10 mouse cellular contexts compared by ENCODE assay signal in genomic region chr13:55484520-55485088, GRCm38 (mm10). TPM values are rescaled to one million over a fixed set of nuclear protein-coding genes. Genes with fewer than 3 reads are reported as not detected.
A peak's percentile ranks its signal among the peaks of the same experiment; 100 is the strongest.
DNase-seq lines count a peak whose midpoint lies in the region; ATAC-seq and TF ChIP-seq lines count a peak whose summit lies in the region.
"Had no signal": no experiment of that assay in that cellular context is flagged by ENCODE, and none has a peak within 500 bp of the region (broad histone marks: within the 10 kb centered on the region; RNA-seq: fewer than 3 reads in every experiment).

No protein-coding gene starts in this region.

- H3K36me3 ChIP-seq in hindbrain, embryonic 12.5 days = peaks cover 38% of the 10 kb centered on the region
- H3K36me3 ChIP-seq in midbrain, embryonic 15.5 days (replicated peaks) = peaks cover 25% of the 10 kb centered on the region

- TF ChIP-seq POLR2A in cortical plate, adult 2 months (IDR thresholded peaks at IDR 0.05; ENCODE audit: extremely low read depth, insufficient read depth, low read length) = 0 out of 2 replicates have a peak, but pooled peaks have one; percentile 11

- H3K4me3 ChIP-seq in cortical plate, adult 2 months (ENCODE audit: insufficient read depth, low read length) = peak overlapping the region; percentile 68
- H3K4me3 ChIP-seq in hindbrain, embryonic 12.5 days = peak overlapping the region; percentile 98
- H3K4me3 ChIP-seq in midbrain, embryonic 15.5 days = peak overlapping the region; percentile 77

- peak; percentile 26 for DNase-seq in embryo, embryonic 10 days (ENCODE audit: low spot score)
- DNase-seq in embryo, embryonic 11 days = no peak
- no peak for DNase-seq in cerebellum, adult 9-11 months
- no peak for DNase-seq in adrenal gland, postnatal 36 days
- DNase-seq: heart, postnatal 4 days had no signal

- no peak for ATAC-seq in hindbrain, embryonic 12.5 days (ENCODE audit: low FRiP score)
- no peak for ATAC-seq in midbrain, embryonic 15.5 days (replicated peaks)
- no peak for ATAC-seq in monocyte, adult 5-6 weeks (replicated peaks; ENCODE audit: insufficient number of reproducible peaks, low FRiP score, low TSS enrichment, poor library complexity, severe bottlenecking)
- ATAC-seq: Patski had no signal

- no peaks in the 10 kb centered on the region for H3K27me3 ChIP-seq in hindbrain, embryonic 12.5 days
- H3K27me3 ChIP-seq in midbrain, embryonic 15.5 days (replicated peaks) = no peaks in the 10 kb centered on the region
- H3K27me3 ChIP-seq: Patski had no signal

- 17% methylated on average over 6 of the region's 7 CpGs for WGBS in hindbrain, embryonic 12.5 days
- WGBS in midbrain, embryonic 15.5 days = 14% methylated on average over 7 of the region's 7 CpGs

- H3K9ac ChIP-seq in hindbrain, embryonic 12.5 days = peak overlapping the region; percentile 100
- H3K9ac ChIP-seq in midbrain, embryonic 15.5 days = peak overlapping the region; percentile 100

- H3K4me1 ChIP-seq in cortical plate, adult 2 months (ENCODE audit: control insufficient read depth, insufficient read depth, low read length) = no peaks in the 10 kb centered on the region
- H3K4me1 ChIP-seq in hindbrain, embryonic 12.5 days = peaks cover 49% of the 10 kb centered on the region
- peaks cover 51% of the 10 kb centered on the region for H3K4me1 ChIP-seq in midbrain, embryonic 15.5 days

- TF ChIP-seq CTCF in cortical plate, adult 2 months (IDR thresholded peaks at IDR 0.05; ENCODE audit: extremely low read depth, insufficient read depth, low read length) = no peak

- H3K4me2 ChIP-seq in hindbrain, embryonic 12.5 days (replicated peaks) = peak overlapping the region; percentile 96
- H3K4me2 ChIP-seq in midbrain, embryonic 15.5 days = peak overlapping the region; percentile 94

- no peaks in the 10 kb centered on the region for H3K9me3 ChIP-seq in hindbrain, embryonic 12.5 days (replicated peaks)
- H3K9me3 ChIP-seq in midbrain, embryonic 15.5 days = no peaks in the 10 kb centered on the region

- H3K27ac ChIP-seq in cortical plate, adult 2 months (ENCODE audit: insufficient read depth, low read length) = peak overlapping the region; percentile 83
- peak overlapping the region; percentile 99 for H3K27ac ChIP-seq in hindbrain, embryonic 12.5 days
- peak overlapping the region; percentile 99 for H3K27ac ChIP-seq in midbrain, embryonic 15.5 days

RNA-seq across cellular contexts. Expression of gene Dbn1, which starts 3.3 kb away (rescaled TPM):
- polyA plus RNA-seq in cortical plate, adult 2 months (2012; rRNA removed) = 336 and 368 TPM in 2 replicates
- 585 and 628 TPM in 2 replicates for polyA plus RNA-seq in hindbrain, embryonic 12.5 days (2016; fragmentation: Nextera tagmentation; extraction: Ambion mirVana)
- 622 and 645 TPM in 2 replicates for polyA plus RNA-seq in midbrain, embryonic 15.5 days (2015; fragmentation: Nextera tagmentation; extraction: Ambion mirVana)
- total RNA-seq in adrenal gland, postnatal 36 days (2021) = 10 to 100 TPM; 16.0 to 18.0 TPM
- total RNA-seq in monocyte, adult 5-6 weeks (2017) = 0.58 TPM in 1 of 3 replicates, not detected in the others

RNA-seq across cellular contexts. Expression of gene Prr7, which starts 20.5 kb away (rescaled TPM):
- 68.1 and 73.5 TPM in 2 replicates for polyA plus RNA-seq in cortical plate, adult 2 months (2012; rRNA removed)
- 1.1 and 1.5 TPM in 2 replicates for polyA plus RNA-seq in hindbrain, embryonic 12.5 days (2016; fragmentation: Nextera tagmentation; extraction: Ambion mirVana)
- 5.5 and 5.7 TPM in 2 replicates for polyA plus RNA-seq in midbrain, embryonic 15.5 days (2015; fragmentation: Nextera tagmentation; extraction: Ambion mirVana)
- 1 to 10 TPM; 1.9 to 3.3 TPM for total RNA-seq in adrenal gland, postnatal 36 days (2021)
- total RNA-seq in monocyte, adult 5-6 weeks (2017) = 2.2 to 3.8 TPM in 2 of 3 replicates, not detected in the other

RNA-seq across cellular contexts. Expression of gene Pdlim7, which starts 28.9 kb away (rescaled TPM):
- polyA plus RNA-seq in cortical plate, adult 2 months (2012; rRNA removed) = 168 and 171 TPM in 2 replicates
- 154 and 158 TPM in 2 replicates for polyA plus RNA-seq in hindbrain, embryonic 12.5 days (2016; fragmentation: Nextera tagmentation; extraction: Ambion mirVana)
- 167 and 171 TPM in 2 replicates for polyA plus RNA-seq in midbrain, embryonic 15.5 days (2015; fragmentation: Nextera tagmentation; extraction: Ambion mirVana)
- 10 to 100 TPM; 15.2 to 23.9 TPM for total RNA-seq in adrenal gland, postnatal 36 days (2021)
- 4.7 to 13.5 TPM (median 10.5 TPM) in 3 replicates for total RNA-seq in monocyte, adult 5-6 weeks (2017)

RNA-seq across cellular contexts. Expression of gene Grk6, which starts 39.7 kb away (rescaled TPM):
- polyA plus RNA-seq in cortical plate, adult 2 months (2012; rRNA removed) = 75.3 and 80.1 TPM in 2 replicates
- polyA plus RNA-seq in hindbrain, embryonic 12.5 days (2016; fragmentation: Nextera tagmentation; extraction: Ambion mirVana) = 48.9 and 54.4 TPM in 2 replicates
- 40.8 and 41.4 TPM in 2 replicates for polyA plus RNA-seq in midbrain, embryonic 15.5 days (2015; fragmentation: Nextera tagmentation; extraction: Ambion mirVana)
- total RNA-seq in adrenal gland, postnatal 36 days (2021) = 10 to 100 TPM; 34.5 to 49.4 TPM
- total RNA-seq in monocyte, adult 5-6 weeks (2017) = 179 to 219 TPM (median 207 TPM) in 3 replicates

RNA-seq across cellular contexts. Expression of gene Dok3, which starts 44.5 kb away (rescaled TPM):
- 15.6 and 16.8 TPM in 2 replicates for polyA plus RNA-seq in cortical plate, adult 2 months (2012; rRNA removed)
- polyA plus RNA-seq in hindbrain, embryonic 12.5 days (2016; fragmentation: Nextera tagmentation; extraction: Ambion mirVana) = 3.7 and 4.7 TPM in 2 replicates
- polyA plus RNA-seq in midbrain, embryonic 15.5 days (2015; fragmentation: Nextera tagmentation; extraction: Ambion mirVana) = 5.6 and 6.4 TPM in 2 replicates
- 1 to 10 TPM; 2.3 to 4.6 TPM for total RNA-seq in adrenal gland, postnatal 36 days (2021)
- total RNA-seq in monocyte, adult 5-6 weeks (2017) = 86.5 to 105 TPM (median 104 TPM) in 3 replicates

Comparison
In these comparisons a context has a peak if more than half of its experiments do, and no peak if none do; other contexts are left out.
1. RNA of gene Prr7, which starts 20.5 kb away (polyA plus RNA-seq): 68.1 to 73.5 TPM in cortical plate, adult 2 months; 5.5 to 5.7 TPM in midbrain, embryonic 15.5 days and 1.1 to 1.5 TPM in hindbrain, embryonic 12.5 days; every median in the first group is over 10 times any median in the second.
2. Peak in every context shown above with its lines, with median percentiles within 50 percentile points of each other: H3K27ac ChIP-seq and H3K4me3 ChIP-seq.